Mouse (Mus musculus): ENCODE results near the gene Prr12. TPM values are rescaled to one million over a fixed set of nuclear protein-coding genes. Genes with fewer than 3 reads are reported as not detected.

Prr12 gene
- polyA plus RNA-seq, 1 experiment, result 5.7 TPM

DNA sequence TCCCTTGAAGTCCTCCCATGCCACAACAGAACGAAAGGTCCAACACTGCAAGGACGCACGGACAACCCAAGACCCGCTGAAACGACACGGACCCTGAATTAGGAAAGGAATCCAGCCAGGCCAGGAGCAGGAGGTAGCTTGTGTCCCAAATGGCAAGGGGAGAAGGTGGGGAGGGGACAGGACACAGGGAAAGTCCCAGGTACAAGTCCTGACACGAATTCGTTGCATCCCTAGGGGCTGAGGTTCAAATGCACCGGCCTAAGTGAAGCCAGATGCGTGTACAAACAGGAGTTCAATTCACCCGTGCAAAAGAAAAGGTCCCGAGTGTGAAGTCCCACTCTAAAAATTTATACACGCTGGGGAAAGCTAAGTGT is 1.1 kb downstream of the Prr12 start:
- no peak for DNase-seq (ENCODE audit: low read depth)

DNA sequence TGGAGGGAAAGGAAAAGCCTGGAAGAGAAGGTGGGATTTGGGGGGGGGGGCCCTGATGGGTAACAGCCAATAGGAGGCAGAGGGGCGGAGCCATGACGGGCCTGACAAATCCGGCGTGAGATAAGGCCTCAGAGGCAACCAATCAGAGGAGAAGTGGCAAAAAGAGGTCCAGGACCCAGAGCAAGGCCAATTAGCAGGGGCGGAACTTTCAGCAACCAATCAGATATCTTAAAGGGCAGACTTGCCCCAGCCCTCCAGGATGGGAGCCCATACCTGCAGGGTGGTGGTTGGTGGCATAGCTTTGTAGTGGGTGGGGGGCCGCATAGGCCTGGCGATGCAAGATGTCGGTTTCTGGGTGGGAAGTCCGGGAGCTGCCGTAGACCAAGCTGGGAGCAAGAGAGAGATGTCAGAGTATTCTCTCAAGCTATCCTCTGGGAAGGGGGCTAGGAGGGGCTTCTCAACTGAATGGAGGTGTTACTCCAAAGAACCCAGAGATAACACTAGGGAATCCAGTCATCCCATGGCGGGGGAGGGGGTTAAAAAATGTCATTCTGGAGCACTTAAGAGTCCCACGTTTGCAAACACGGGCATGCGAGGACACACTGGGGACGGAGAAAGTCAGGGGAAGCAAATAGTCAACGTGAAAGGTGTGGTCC is 1.6 kb downstream of the Prr12 start:
- no peak for DNase-seq (ENCODE audit: low read depth)

DNA sequence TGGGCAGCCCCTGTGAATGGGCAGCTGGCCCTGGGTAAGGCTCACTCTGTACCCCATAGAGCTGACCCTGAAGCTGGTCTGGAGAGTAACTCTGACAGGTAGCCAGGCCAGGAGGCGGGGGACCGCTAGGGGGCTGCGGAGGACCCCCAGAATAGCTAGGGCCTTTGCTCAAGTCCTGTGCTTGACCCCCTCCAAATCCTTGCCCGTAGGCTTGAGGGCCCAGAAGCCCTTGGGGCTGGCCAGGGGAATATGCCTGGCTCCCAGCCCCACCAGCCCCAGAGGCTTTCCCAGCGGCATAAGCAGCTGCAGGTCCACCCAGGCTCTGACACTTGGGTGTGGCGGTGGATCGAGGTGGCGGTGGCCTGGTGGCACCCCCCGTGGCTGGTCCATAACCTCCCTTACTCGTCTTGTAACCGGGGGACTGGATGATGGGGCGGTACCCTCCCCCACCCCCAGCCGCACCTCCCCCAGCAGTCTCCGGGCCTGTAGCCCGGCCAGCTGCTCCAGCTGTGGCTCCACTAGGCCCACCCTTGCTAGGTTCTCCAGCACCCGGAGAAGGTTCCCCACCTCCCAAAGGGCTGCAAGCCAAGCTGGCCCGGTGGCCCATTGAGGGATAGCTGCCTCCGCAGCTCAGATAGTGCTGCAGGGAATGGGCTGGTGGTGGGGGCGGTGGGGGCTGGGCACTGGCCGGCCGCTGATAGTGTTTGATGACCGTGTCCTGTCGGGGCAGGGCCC is 3.6 kb downstream of the Prr12 start:
- DNase-seq (ENCODE audit: low read depth), result no peak

DNA sequence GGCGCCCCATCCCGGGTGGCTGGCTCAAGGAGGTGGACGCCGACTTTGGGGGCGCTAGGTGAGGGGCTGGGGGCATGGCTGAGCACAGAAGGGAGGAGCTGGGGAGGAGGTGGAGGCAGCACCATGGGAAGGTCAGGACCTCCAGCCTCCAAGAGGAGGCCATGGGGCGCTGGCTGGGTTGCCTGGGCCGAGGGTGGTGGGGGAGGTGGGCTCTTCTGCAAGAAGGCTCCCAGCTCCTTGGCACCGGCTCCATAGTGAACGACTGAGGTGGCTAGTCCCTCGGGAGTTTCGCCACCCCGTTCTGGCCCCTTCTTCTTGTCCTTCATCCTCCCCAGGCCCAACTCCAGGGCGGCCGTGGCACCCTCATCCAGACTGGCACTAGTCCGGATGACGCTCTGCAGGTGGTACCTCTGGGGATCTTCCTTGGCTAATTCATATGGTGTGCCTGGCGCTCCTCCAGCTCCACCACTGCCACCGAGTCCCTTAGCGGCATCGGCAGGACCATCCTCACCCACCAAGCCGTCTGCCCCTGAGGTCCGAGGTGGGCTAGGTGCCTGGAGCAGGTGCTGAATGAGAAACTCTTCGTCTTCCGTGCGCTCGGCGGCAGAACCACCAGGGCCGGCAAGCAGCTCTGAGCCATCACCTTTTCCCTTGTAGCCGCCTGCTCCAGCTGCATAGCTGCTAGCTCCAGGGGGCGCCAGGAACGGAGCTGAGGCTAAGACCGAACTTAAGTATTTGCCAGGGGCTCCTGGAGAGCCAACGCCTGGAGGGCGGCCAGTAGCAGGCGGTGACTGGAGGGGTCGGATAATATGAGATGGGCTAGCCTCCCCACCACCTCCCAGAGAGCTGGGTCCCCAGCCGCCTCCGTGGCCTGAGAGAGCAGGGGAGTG is 4.4 kb downstream of the Prr12 start:
- DNase-seq (ENCODE audit: low read depth), result no peak

DNA sequence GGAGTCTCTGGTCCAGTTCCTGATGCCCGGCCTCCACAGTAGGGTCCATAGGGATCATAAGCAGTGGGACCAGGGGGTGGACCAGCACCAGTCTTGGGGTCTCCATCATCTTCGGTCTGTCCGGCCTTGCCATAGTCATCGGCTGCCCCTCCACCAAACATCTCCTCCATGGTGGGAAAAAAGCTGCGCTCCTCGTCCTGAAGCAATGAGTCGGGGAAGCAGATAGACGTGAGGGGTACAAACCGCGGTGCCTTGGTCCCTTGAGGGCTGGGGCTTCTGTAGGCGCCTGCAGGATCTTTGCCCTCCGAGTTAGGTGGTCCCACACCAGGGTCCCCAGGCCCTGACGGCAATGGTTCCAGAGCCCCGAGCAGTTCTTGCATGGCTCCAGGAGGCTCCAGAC is 5.2 kb downstream of the Prr12 start:
- no peak for DNase-seq (ENCODE audit: low read depth)

DNA sequence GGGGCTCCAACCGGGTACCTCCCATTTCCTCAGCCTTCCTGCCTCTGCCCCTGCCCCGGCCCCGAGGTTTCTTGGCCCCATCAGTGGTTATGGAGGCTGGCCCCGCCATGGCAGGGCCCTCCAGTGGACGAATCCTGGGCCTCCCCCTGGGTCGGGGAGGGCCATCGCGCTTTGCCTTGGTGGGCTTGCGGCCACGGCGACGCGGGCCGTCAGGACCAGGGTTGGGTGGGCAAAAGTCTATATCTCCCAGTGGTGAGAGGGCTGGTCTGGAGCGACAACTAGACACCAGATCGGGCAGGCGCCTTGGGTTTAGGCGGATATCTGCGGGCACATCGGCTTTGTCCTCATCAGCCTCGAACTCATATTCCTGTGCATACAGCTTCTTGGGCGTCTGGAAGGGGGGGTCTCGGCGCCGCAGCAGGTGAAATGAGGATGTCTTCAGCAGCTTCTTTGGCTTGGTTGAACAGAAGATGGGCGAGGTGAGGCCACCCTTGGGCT is 5.8 kb downstream of the Prr12 start:
- no peak for DNase-seq (ENCODE audit: low read depth)

DNA sequence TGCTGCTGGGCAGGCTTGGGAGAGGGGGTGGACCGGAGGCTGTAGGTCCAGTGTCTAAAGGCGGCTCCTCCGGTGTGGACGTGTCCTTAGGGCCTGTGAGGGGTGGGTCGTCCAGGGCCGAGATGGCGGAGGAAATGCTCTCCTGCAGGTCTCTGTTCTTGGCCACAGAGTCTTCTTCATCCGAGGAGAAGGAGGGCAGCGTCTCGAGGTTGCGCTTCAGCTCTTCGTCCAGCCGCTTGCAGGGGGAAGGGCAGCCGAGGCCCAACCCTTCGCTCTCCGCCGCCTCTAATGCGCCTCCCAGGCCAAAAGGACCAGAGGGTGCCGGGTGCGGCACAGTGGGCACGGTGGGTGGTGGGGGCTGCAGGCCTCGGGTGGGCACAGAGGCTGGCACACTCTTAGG is 6.9 kb downstream of the Prr12 start:
- no peak for DNase-seq (ENCODE audit: low read depth)

DNA sequence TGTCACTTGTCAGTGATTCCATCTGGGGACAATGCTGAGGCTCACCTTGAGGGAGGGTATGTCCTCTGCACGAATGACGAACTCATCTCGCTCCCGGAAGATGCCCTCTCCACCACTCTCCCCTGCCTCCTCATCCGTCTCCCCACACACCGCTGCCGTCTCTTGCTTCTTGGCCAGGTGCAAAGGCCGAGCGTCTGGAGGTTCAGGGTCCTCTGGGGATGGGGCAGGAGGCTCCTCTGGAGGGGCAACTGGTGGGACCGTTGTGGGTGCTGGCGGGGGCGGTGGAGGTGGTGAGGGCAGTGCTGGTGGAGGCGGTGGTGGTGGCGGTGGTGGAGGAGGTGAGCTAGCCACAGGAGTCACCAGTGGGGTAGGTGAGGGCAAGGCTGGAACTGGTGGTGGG is 9.4 kb downstream of the Prr12 start:
- DNase-seq (ENCODE audit: low read depth), result no peak

DNA sequence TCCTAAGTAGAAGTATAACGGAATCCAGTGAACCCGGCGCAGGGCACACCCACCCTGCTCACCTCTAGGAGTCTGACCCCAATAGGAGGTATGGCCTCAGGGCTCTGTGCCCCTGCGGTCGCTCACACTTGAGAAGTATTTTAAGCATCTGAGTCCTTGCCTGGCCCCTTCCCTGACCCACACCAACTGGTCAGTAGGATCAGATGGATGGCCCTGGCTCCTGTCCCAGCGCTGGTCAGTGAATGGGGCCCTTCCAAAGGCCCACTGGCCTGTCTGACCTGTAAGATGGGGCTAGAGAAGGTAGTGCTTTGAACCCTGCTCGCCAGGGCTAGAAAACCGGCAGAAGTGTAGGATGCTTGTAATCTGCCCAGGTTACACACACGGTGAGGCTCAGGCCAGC is 11.8 kb downstream of the Prr12 start:
- DNase-seq (ENCODE audit: low read depth), result no peak

DNA sequence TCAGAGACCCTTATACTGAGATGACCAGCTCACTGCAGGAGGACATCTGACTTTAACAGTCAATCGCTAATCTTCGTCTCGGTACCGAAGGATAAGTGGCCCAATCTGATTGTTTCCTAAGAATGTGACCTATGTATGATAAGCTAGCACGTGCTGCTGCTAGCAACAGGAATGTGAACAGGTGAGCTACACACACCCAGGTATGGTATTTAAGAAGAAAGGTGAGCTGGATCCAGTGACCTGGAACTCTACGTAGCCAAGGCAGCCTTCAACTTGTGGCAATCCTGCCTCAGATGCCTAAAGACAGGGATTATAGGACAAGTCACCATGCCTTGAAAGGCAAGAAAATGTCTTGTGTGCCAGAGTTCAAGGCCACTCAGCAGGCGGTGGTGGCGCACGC is 14.3 kb downstream of the Prr12 start:
- no peak for DNase-seq (ENCODE audit: low read depth)

DNA sequence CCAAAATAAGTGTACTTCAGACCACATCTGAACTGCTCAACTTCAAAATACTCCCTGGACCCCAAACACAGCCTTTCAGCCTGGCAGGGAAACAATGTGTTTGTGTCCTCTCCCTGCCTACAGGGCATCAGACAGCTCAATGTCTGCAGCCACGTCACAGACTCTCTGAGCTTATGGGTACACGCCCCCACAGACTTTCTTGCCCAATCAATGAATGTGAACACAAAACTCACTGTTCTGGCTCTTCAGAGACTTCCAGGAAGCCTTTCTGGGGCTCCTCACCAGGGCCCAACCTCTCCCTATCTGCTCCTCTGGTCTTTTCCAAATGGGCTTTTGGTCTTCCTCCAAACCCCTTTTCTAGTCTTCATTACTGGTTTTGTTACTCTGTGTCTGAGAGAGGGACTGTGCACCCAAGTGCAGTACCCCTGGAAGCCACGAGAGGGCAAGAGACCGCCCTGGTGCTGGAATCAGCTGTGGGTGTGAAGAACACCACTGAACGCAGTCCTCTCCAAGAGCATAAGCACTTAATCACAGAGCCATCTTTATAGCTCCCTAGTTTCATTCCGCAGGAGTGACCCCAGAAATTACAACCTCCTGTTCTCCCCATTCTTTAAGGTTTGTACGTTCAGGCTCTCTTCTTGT is 14.8 kb downstream of the Prr12 start:
- DNase-seq (ENCODE audit: low read depth), result no peak

DNA sequence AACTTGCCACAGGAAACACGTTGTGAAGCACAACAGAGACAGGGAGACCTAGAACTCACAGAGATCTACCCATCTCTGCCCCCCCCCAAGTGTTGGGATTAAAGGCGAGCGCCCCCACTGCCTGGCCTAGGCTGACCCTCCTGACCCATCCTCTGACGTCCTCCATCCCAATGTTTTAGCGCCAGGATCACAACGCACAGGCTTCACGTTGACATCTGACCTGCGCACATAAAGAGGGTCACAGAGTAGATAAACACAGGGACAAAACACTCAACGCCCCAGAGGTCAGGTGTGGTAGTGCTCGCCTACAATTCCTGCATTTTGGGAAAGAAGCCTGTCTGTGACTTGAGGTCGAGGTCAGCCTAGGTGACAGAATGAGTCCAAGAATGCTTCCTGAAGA is 16.0 kb downstream of the Prr12 start:
- DNase-seq (ENCODE audit: low read depth), result no peak

DNA sequence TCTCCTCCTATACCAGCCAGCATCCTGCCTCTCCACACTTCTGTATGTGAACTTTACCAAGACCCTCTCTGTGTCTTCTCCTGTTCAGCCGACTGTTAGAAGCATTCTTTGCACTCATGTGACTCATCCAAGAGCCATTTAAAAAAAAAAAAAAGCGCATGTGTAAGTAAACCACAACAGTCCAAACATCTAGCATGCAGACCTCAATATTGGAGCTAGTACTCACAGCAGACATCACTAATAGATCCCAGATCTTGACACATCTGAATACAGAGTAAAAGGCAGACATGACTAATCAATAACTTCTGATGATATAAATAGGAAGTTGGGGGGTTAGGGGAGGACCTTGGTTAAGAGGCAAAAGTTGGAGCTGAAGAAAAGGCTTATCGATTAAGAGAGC is 17.1 kb downstream of the Prr12 start:
- DNase-seq (ENCODE audit: low read depth), result no peak

DNA sequence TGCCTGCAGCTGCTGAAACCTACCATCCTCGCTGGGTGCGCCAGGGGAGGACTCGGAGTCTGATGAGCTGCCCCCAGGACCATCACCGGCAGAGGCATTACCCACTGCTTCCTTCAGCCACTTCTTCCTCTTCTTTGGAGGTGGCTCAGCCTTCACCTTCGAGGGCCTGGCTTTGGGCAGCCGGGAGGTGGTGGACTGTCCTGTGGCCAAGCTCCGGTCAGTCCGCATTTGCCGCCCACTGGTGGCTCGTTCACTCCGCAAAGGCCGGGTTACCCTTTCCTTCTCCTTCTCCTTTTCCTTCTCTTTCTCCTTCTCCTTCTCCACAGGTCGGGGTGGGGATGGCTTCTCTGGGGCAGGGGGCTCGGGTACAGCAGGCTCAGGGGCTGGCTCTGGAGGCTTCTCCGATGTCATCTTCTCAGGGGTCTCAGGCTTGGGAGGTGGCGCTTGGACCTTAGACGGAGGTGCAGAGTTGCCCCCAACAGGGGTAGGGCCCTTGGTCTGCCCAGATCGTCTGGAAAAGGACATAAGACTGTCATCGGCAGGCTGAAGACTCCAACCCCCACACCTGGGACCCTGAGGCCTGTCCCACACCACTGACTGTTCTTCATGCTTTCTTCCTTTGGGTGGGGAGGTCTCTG is 18.8 kb downstream of the Prr12 start:
- DNase-seq (ENCODE audit: low read depth), result no peak

DNA sequence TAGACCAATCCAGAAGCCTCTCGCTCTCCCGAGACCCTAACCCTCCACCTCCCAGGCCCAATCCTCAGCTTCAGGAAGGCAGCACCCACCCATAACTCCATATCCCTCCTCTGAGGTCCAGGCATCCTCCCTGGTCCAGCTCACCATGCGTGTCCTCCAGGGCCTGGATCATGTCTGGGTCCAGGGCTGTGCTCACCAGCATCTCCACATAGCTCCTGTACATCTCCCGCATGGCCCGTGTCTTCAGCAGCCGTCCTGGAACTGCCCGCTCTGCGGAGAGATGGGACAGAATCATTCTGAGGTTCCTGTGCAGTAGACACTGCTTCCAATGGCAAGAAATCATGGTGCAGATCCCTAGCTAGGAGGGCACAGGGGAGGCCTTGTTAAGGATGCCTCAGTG is 21.8 kb downstream of the Prr12 start:
- no peak for DNase-seq (ENCODE audit: low read depth)

DNA sequence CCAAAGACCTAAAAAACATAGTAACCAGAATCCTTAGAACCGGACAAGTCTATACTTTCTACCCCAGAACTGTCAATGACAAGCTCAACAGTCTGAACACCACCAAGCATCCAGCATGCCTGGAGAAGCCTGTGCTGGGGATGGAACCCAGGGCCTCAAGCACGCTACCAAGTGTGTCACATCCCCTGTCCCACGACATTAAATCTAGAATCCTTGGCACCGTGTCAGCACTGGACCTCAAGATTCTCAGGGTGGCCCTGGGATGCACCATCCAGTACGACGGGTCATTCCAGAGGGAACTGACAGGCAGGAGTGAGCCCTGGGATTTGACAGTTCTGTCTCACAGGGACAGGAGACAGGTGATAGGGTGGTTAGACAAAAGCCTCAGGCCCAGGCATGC is 22.7 kb downstream of the Prr12 start:
- no peak for DNase-seq (ENCODE audit: low read depth)

DNA sequence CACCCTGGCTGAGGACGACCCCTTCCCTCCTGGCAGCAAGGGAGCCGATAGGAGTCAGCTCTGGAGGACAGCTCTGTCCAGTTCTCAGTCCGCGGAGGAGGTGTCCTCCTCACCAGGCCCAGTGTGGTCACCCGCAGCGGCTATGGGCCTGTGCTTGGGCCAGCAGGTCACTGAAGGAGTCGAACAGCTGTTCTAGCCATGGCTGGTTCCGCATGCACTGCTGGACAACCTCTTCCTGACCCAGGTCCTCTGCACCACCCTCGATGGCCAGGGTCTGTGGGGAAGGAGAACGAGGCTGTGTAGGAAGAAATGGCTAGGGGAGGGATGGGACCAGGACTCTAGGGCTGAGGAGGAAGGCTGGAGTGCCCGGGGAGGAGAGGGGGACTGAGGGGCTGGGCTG is 24.3 kb downstream of the Prr12 start:
- no peak for DNase-seq (ENCODE audit: low read depth)

DNA sequence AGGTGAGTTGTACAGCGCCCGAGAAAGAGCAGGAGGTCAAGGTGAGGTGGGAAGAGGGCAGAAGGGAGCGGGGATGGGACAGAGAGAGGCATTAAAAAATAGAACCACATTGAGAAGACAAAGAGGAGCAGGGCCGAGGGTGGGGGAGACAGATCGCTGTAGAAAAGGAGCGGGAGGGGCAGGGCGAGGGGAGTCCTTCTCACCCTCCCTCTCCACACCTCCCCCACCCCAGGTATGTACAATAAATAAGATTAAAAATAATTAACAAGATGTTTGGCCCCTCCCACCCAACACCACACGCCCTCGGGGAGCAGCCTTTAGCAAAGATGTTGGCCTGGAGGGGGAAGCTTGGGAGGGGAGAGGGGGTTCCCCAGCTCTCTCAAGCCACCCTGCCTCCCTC is 24.9 kb downstream of the Prr12 start:
- no peak for DNase-seq (ENCODE audit: low read depth)

DNA sequence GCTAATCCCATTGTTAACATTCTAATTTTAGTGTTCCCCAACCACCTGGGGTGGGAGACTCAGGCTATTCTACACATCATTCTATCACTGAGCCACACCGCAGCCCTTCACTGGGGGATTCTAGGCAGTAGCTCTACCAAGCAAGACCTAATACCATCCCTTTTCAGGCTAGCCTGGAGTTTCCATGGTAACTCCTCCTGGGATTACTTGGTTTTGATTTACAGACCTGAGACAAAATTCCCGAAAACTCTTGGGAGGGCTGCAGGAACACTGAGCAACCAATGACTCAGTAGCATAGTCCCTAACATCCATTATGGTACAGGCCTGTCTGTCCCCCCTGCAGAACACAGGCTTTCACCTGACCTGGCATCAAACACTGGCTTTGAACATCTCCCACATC is 26.4 kb downstream of the Prr12 start:
- no peak for DNase-seq (ENCODE audit: low read depth)

DNA sequence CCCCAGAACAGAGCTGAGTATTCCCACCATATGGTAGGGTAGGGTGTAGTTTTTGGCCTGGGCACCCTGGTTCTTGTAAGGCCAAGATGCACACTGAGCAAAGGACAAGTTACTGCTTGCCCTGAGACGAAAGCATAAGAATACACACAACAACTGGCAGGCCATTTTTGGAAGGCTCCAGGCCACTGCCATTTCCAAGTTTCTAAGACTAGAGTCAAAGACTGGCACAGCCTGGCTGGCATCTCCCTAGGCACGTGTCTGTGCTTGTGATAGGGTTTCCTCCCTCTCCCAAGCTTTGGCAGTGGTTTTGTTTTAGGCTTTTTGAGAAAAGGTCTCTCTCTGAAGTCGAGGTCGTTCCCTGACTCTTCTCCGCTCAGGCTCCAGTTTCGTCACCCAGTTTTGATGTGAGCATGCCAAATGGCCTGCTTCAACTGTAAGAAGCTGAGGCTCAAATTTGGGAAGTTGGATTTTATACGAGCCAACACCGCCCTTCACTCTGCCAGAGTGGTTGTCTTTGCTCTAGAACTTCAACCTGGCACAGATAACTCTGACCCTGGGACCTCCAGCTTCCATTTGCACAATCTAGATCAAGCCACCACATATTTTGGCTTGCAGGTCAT is 27.0 kb downstream of the Prr12 start:
- peak; percentile 87 for DNase-seq (ENCODE audit: low read depth)
